Mouse (Mus musculus): ENCODE data around the gene Ghrhr. TPM values are rescaled to one million over a fixed set of nuclear protein-coding genes. Genes with fewer than 3 reads are reported as not detected.

The Ghrhr gene
- total and polyA plus RNA-seq, 3 experiments, result not detected

DNA sequence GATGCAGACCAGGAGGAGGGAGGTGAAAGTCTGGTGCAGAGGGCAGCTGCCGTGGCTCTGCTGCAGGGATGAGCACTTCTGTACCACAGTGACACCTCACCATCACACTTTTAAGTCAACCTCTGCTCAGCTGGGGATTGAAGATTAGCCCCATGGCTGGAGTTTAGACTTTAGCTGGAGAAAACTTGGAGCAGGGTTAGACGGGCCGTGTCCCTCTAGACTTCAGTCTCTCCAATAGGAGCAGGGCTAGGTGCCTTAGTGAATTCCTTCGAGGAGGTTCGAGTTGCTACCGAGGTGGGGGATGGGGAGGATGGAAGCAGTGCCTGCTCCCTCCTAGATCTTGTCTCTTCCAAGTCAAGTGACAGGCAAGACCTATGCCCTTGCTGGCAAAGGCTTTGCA is 38.0 kb upstream of the Ghrhr start:
- H3K4me3 ChIP-seq (ENCODE audit: control insufficient read depth in 1 of 2, insufficient read depth in 1 of 2, low read depth in 2 of 2, low read length in 2 of 2), result peak overlapping the region; percentile 40 to 49
- H3K79me2 ChIP-seq (ENCODE audit: control insufficient read depth, insufficient read depth, low read length, poor library complexity), result no peaks in the 10 kb centered on the region
- H3K9ac ChIP-seq (ENCODE audit: control insufficient read depth, low read depth, low read length, poor library complexity, severe bottlenecking), result peak overlapping the region; percentile 46
- peaks cover 7 to 35% of the 10 kb centered on the region in 2 experiments; a peak in 3 of 4 replicates for H3K4me1 ChIP-seq (ENCODE audit: control insufficient read depth in 1 of 2, insufficient read depth in 2 of 2, low read length in 2 of 2)
- no peaks in the 10 kb centered on the region for H3K9me3 ChIP-seq (replicated peaks; ENCODE audit: insufficient read depth, low read length)
- no peaks in the 10 kb centered on the region for H3K27me3 ChIP-seq (ENCODE audit: control insufficient read depth in 1 of 2, insufficient read depth in 2 of 2, low read length in 2 of 2)
- DNase-seq (ENCODE audit: low read depth, low spot score), result peak; percentile 22
- peaks cover 0 to 10% of the 10 kb centered on the region in 2 experiments; a peak in 2 of 4 replicates for H3K36me3 ChIP-seq (ENCODE audit: control insufficient read depth in 1 of 2, insufficient read depth in 2 of 2, low read length in 2 of 2)
- TF ChIP-seq KAT2A (conservative IDR thresholded peaks at IDR 0.05; ENCODE audit: low read depth, low read length), result no peak
- TF ChIP-seq POLR2AphosphoS5 (IDR thresholded peaks at IDR 0.05; ENCODE audit: borderline replicate concordance, low read depth, low read length), result no peak
- no peak for TF ChIP-seq NRF1 (IDR thresholded peaks at IDR 0.05; ENCODE audit: insufficient read depth, low read depth, low read length, poor library complexity, severe bottlenecking)
- no peak for TF ChIP-seq ELF1 (IDR thresholded peaks at IDR 0.05; ENCODE audit: low read depth, low read length)
- no peak for TF ChIP-seq TBP (IDR thresholded peaks at IDR 0.05; ENCODE audit: low read depth, low read length)
- no peak for TF ChIP-seq SMC3 (IDR thresholded peaks at IDR 0.05; ENCODE audit: low read depth, low read length)
- TF ChIP-seq BHLHE40 (IDR thresholded peaks at IDR 0.05; ENCODE audit: borderline replicate concordance, low read depth, low read length), result no peak
- TF ChIP-seq ZKSCAN1 (IDR thresholded peaks at IDR 0.05; ENCODE audit: low read depth, low read length), result no peak
- TF ChIP-seq POLR2AphosphoS2 (IDR thresholded peaks at IDR 0.05; ENCODE audit: low read length), result no peak
- no peak for TF ChIP-seq MYB (IDR thresholded peaks at IDR 0.05; ENCODE audit: low read depth, low read length)
- TF ChIP-seq USF2 (IDR thresholded peaks at IDR 0.05; ENCODE audit: borderline replicate concordance in 1 of 2, insufficient read depth in 1 of 2, low read depth in 1 of 2, low read length in 2 of 2), result no peak
- no peak for TF ChIP-seq EP300 (IDR thresholded peaks at IDR 0.05; ENCODE audit: low read depth in 1 of 2, low read length in 2 of 2)
- no peak for TF ChIP-seq E2F4 (IDR thresholded peaks at IDR 0.05; ENCODE audit: borderline replicate concordance, low read depth, low read length)
- no peak for TF ChIP-seq MXI1 (IDR thresholded peaks at IDR 0.05; ENCODE audit: low read depth, low read length)
- no peak for TF ChIP-seq TCF12 (IDR thresholded peaks at IDR 0.05; ENCODE audit: low read depth, low read length)
- H3K27ac ChIP-seq (ENCODE audit: control insufficient read depth, low read depth, low read length), result no peak overlapping the region; the same call in 1 of the 2 replicates

DNA sequence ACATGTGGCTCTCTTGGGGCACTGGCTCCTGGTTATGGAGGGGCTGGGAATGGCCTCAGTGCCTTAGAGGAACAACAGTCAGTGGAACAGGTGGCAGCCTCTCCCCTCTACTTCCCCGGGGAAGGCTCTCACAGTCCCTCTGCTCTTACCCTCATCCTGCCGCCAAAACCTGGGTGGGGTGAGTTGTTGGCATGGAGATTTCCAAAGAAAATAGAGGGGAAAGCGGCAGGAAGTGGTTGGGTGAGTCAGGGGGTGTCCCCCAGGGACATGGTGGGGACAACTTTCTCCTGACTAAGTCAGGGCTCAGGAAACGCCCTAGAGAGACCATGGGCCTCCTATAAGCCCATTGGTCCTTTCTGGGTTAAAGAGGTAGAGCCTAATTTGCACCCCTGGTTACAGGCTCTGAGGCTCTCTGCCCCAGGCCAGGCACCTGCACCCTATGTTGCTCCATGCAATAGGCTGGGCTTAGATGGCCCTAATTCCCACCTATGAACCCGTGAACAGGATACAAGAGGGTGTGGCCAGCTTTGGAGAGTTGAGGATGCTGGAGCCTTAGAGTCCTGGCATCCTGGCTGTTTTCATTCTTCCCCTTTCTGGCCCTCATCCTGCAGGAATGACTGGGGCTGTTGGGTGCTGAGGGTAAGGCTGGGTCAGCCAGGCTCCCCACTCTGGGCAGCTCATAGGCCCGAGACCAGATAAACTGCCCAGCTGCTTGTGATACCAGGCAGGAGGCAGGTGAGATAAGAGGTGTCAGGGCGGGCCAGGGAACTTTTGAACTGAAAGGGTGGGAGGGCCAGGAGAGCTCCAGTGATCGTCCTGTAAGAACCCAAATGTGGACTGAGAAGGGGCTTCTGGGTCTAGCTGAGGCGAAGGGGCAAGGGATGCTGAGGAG is 36.9 kb upstream of the Ghrhr start:
- H3K36me3 ChIP-seq (ENCODE audit: control insufficient read depth in 1 of 2, insufficient read depth in 2 of 2, low read length in 2 of 2), result peaks cover 0 to 10% of the 10 kb centered on the region in 2 experiments; a peak in 2 of 4 replicates
- H3K9ac ChIP-seq (ENCODE audit: control insufficient read depth, low read depth, low read length, poor library complexity, severe bottlenecking), result no peak overlapping the region
- TF ChIP-seq EP300 (IDR thresholded peaks at IDR 0.05; ENCODE audit: low read depth in 1 of 2, low read length in 2 of 2) (peak; percentile 49 to 80; a peak in 3 of 4 replicates), ZNF384 (IDR thresholded peaks at IDR 0.05; ENCODE audit: low read depth, low read length) (no peak), MYC (IDR thresholded peaks at IDR 0.05; ENCODE audit: low read depth, low read length) (no peak), BHLHE40 (IDR thresholded peaks at IDR 0.05; ENCODE audit: borderline replicate concordance, low read depth, low read length) (no peak), POLR2AphosphoS2 (IDR thresholded peaks at IDR 0.05; ENCODE audit: low read length) (no peak), TAL1 (IDR thresholded peaks at IDR 0.05; ENCODE audit: low read length) (peak; percentile 61), HCFC1 (IDR thresholded peaks at IDR 0.05; ENCODE audit: low read depth, low read length) (no peak), TCF12 (IDR thresholded peaks at IDR 0.05; ENCODE audit: low read depth, low read length) (peak; percentile 75), ETS1 (IDR thresholded peaks at IDR 0.05; ENCODE audit: low read depth, low read length) (peak; percentile 56), GATA1 (IDR thresholded peaks at IDR 0.05; ENCODE audit: low read depth, low read length) (peak; percentile 63), TBP (IDR thresholded peaks at IDR 0.05; ENCODE audit: low read depth, low read length) (no peak), MAX (IDR thresholded peaks at IDR 0.05; ENCODE audit: low read length) (no peak), RCOR1 (IDR thresholded peaks at IDR 0.05; ENCODE audit: low read depth, low read length) (no peak), SMC3 (IDR thresholded peaks at IDR 0.05; ENCODE audit: low read depth, low read length) (no peak)
- H3K4me1 ChIP-seq (ENCODE audit: control insufficient read depth in 1 of 2, insufficient read depth in 2 of 2, low read length in 2 of 2), result peaks cover 7 to 35% of the 10 kb centered on the region in 2 experiments; a peak in 3 of 4 replicates
- no peak overlapping the region for H3K27ac ChIP-seq (ENCODE audit: control insufficient read depth, low read depth, low read length)
- no peaks in the 10 kb centered on the region for H3K79me2 ChIP-seq (ENCODE audit: control insufficient read depth, insufficient read depth, low read length, poor library complexity)
- DNase-seq (ENCODE audit: low read depth, low spot score), result no peak
- no peaks in the 10 kb centered on the region for H3K27me3 ChIP-seq (ENCODE audit: control insufficient read depth in 1 of 2, insufficient read depth in 2 of 2, low read length in 2 of 2)
- 0 out of 4 replicates have a peak overlapping the region, but pooled peaks have one; percentile 2 to 15 for H3K4me3 ChIP-seq (ENCODE audit: control insufficient read depth in 1 of 2, insufficient read depth in 1 of 2, low read depth in 2 of 2, low read length in 2 of 2)
- no peaks in the 10 kb centered on the region for H3K9me3 ChIP-seq (replicated peaks; ENCODE audit: insufficient read depth, low read length)
